Mouse (Mus musculus) kidney, adult 2 months (tissue): ENCODE results near the gene Zan.

Source experiments
- CTCF ChIP-seq: fragments of 200-500 bp; conservative IDR thresholded peaks from 2 replicates; pipeline ENCODE4 v1.5.1; 2011; ENCODE audit warnings: low read depth, mild to moderate bottlenecking, control low read depth, low read length, moderate library complexity, mixed read lengths; ENCODE audit not compliant: insufficient read depth, insufficient read length
- POLR2A ChIP-seq: fragments of 200-500 bp; IDR thresholded peaks from one replicate; pipeline ENCODE4 v1.6.1; 2011; ENCODE audit warnings: low read depth, low read length, control low read depth

GRCm38 (mm10) chr5:137465049-137465448 lies 11.8 kb downstream of the Zan start:
- no peak; the same call in 1 of the 2 replicates for TF ChIP-seq CTCF
- TF ChIP-seq POLR2A, result no peak
